ENCODE assay signal across 11 mouse cellular contexts in genomic region chr12:75893392-75893791, GRCm38 (mm10).
DNase-seq lines count a peak whose midpoint lies in the region; ATAC-seq and TF ChIP-seq lines count a peak whose summit lies in the region.
"Had no signal": no experiment of that assay in that cellular context is flagged by ENCODE, and none has a peak within 500 bp of the region (broad histone marks: within the 10 kb centered on the region; RNA-seq: fewer than 3 reads in every experiment).

No protein-coding gene starts in this region.

- peak; percentile 35 for TF ChIP-seq CTCF in liver, embryonic 14.5 days (IDR thresholded peaks at IDR 0.05; ENCODE audit: low read depth)

- DNase-seq in adrenal gland, postnatal 36 days: peak; percentile 11 to 25
- no peak for DNase-seq in adrenal gland, adult 8-10 months
- DNase-seq in liver, embryonic 14.5 days (ENCODE audit: low read depth in 3 of 3, low spot score in 3 of 3): no peak
- no peak for DNase-seq in liver
- peak; percentile 10 for DNase-seq in c-Kit-positive CD71-positive TER-119-negative erythroid progenitor cells, embryonic 14.5 days (ENCODE audit: low read depth)
- DNase-seq in retina, embryonic 14.5 days (ENCODE audit: low spot score): peak; percentile 45
- DNase-seq in urinary bladder, postnatal 25 days (ENCODE audit: low spot score): no peak
- DNase-seq in ovary, postnatal 10 days (ENCODE audit: low spot score): no peak
- DNase-seq: heart, postnatal 4 days had no signal

- no peak for TF ChIP-seq EP300 in liver, embryonic 14.5 days (IDR thresholded peaks at IDR 0.05; ENCODE audit: low read depth)

- ATAC-seq in liver, embryonic 14.5 days (ENCODE audit: insufficient read depth): no peak

- WGBS in liver, embryonic 14.5 days (ENCODE audit: insufficient replicate concordance): 58% methylated on average over 5 of the region's 5 CpGs

- H3K4me2 ChIP-seq in liver, embryonic 14.5 days (ENCODE audit: low read depth): no peak overlapping the region
- H3K4me2 ChIP-seq: limb, embryonic 12.5 days had no signal

- H3K27me3 ChIP-seq in liver, embryonic 14.5 days (ENCODE audit: control insufficient read depth, insufficient read depth, low read length): no peaks in the 10 kb centered on the region
- H3K27me3 ChIP-seq: limb, embryonic 12.5 days had no signal

- no peaks in the 10 kb centered on the region for H3K4me1 ChIP-seq in liver, embryonic 14.5 days (replicated peaks; ENCODE audit: control insufficient read depth in 2 of 2, insufficient read depth in 2 of 2, low read length in 1 of 2)
- H3K4me1 ChIP-seq: limb, embryonic 12.5 days had no signal

- H3K27ac ChIP-seq in liver, embryonic 14.5 days: no peak overlapping the region
- H3K27ac ChIP-seq: limb, embryonic 12.5 days had no signal

- H3K9me3 ChIP-seq in liver, embryonic 14.5 days (ENCODE audit: control insufficient read depth, low read length): no peaks in the 10 kb centered on the region
- H3K9me3 ChIP-seq: G1E; limb, embryonic 12.5 days had no signal

- no peak overlapping the region for H3K4me3 ChIP-seq in liver, embryonic 14.5 days (ENCODE audit: insufficient read depth in 1 of 2, low read depth in 2 of 2, low read length in 2 of 2)
- H3K4me3 ChIP-seq: limb, embryonic 12.5 days had no signal

- H3K36me3 ChIP-seq in liver, embryonic 14.5 days (replicated peaks; ENCODE audit: control insufficient read depth, insufficient read depth, low read depth): no peaks in the 10 kb centered on the region
- H3K36me3 ChIP-seq: G1E had no signal

- no peak overlapping the region for H3K9ac ChIP-seq in liver, embryonic 14.5 days (replicated peaks)
- H3K9ac ChIP-seq: limb, embryonic 12.5 days had no signal

Comparison
In these comparisons a context has a peak if more than half of its experiments do, and no peak if none do; other contexts are left out.
1. DNase-seq: peak in adrenal gland, postnatal 36 days (2 of 2), c-Kit-positive CD71-positive TER-119-negative erythroid progenitor cells, embryonic 14.5 days (single experiment) and retina, embryonic 14.5 days (single experiment); none in adrenal gland, adult 8-10 months (single experiment), liver, embryonic 14.5 days (0 of 3), liver (single experiment), urinary bladder, postnatal 25 days (single experiment) and ovary, postnatal 10 days (single experiment).